Mouse (Mus musculus) small intestine, adult 2 months (tissue): ENCODE results near the gene Fstl3. TPM values are rescaled to one million over a fixed set of nuclear protein-coding genes. Genes with fewer than 3 reads are reported as not detected.

Source experiments
- H3K27ac ChIP-seq: fragments of 200-500 bp; 2 replicates; pipeline ENCODE4 v1.5.1; 2012; ENCODE audit warnings: low read depth, low read length, control low read depth, inconsistent platforms; ENCODE audit not compliant: insufficient read depth
- H3K27me3 ChIP-seq: fragments of 200-500 bp; 2 replicates; pipeline ENCODE4 v1.6.1; 2012; ENCODE audit warnings: mild to moderate bottlenecking, moderate library complexity, low read length, inconsistent platforms; ENCODE audit not compliant: control insufficient read depth, insufficient read depth
- H3K36me3 ChIP-seq: fragments of 200-500 bp; 2 replicates; pipeline ENCODE4 v1.6.1; 2012; ENCODE audit warnings: mild to moderate bottlenecking, low read length, control low read depth, inconsistent platforms; ENCODE audit not compliant: control insufficient read depth, insufficient read depth
- H3K4me1 ChIP-seq: fragments of 200-500 bp; 2 replicates; pipeline ENCODE4 v1.6.1; 2012; ENCODE audit warnings: low read length, inconsistent platforms, mixed read lengths; ENCODE audit not compliant: control insufficient read depth, insufficient read depth, insufficient read length
- H3K4me3 ChIP-seq: fragments of 200-500 bp; 2 replicates; pipeline ENCODE4 v1.5.1; 2012; ENCODE audit warnings: low read depth, mild to moderate bottlenecking, control low read depth, inconsistent platforms, low read length, moderate library complexity
- CTCF ChIP-seq: fragments of 200-500 bp; IDR thresholded peaks from 2 replicates; pipeline ENCODE4 v1.5.1; 2012; ENCODE audit warnings: low read depth, mild to moderate bottlenecking, control low read depth, inconsistent platforms, low read length, moderate library complexity, mixed read lengths; ENCODE audit not compliant: insufficient replicate concordance, insufficient read length; ENCODE audit errors: extremely low read depth
- POLR2A ChIP-seq: fragments of 200-500 bp; IDR thresholded peaks from 2 replicates; pipeline ENCODE4 v1.6.1; 2012; ENCODE audit warnings: low read depth, mild to moderate bottlenecking, control low read depth, inconsistent platforms, low read length, moderate library complexity
- WGBS: fragments of 180-500 bp; shearing (Covaris S2); methylation state at CpG from one replicate; pipeline ENCODE4 v1.1.7; 2018; 5-methylcytosine and 5-hydroxymethylcytosine counted together
- polyA plus RNA-seq: library from polyadenylated mRNA; depleted of rRNA; stranded (reverse); fragments of >200 nt; gene quantifications from 2 replicates; pipeline ENCODE4 v1.2.3, GENCODE M21; 2012

The Fstl3 gene
- polyA plus RNA-seq, 1 experiment: 19.6 TPM

DNA sequence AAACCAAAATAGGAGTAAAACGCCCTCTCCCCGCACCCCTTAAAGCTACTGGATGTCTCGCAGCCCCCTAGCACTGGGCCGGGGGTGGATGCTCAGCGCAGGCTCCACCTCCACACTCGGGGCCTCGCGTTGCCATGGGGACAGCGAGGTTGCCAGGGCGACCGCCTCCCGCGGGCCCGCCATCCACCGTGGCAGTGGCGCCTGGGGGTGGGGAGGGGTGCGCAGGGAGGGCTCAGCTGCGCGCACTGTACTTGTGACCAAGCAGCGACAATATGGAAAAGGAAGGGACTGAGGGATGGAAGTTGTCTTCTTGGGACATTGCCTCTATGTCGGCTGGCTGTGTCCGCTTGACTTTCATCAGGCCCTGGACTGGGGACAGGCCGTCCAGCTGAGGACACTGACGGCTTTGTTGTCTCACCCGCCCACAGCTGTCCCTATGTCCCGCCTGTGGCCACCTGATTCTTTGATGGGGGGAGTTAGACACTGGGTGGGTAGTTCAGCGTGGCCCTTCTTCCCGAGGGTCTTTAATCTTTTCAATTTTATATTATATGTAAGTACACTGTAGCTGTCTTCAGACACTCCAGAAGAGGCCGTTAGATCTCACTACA is 26.7 kb downstream of the Fstl3 start:
- Histone ChIP-seq H3K4me3 (no peak overlapping the region), H3K36me3 (no peaks in the 10 kb centered on the region), H3K27me3 (no peaks in the 10 kb centered on the region), H3K27ac (no peak overlapping the region), H3K4me1 (peaks cover 12% of the 10 kb centered on the region)
- 57% methylated on average over 29 of the region's 29 CpGs for WGBS
- TF ChIP-seq POLR2A (no peak), CTCF (no peak)

DNA sequence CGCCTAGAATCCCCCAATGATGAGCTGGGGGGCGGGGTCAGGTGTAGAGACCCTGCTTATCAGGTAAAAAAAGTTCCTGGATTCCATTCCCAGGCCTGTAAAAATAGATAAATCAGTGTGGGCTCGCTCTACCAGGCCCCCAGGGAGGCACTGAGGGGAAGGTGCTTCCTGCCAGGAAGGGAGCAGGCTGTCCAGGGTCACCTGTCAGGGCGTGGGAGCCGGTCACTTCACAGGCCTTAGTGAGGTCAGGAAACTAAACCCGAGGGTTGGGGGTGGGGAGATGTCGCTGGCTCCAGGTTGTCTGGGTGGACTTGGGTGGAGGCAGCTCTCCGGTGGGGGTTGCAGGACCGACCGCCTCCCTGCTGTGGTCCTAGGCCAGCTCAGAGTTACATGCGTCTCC is 28.6 kb downstream of the Fstl3 start:
- Histone ChIP-seq H3K27me3 (no peaks in the 10 kb centered on the region), H3K4me1 (peaks cover 12% of the 10 kb centered on the region), H3K36me3 (no peaks in the 10 kb centered on the region), H3K27ac (no peak overlapping the region), H3K4me3 (peak overlapping the region; percentile 8; the same call in 1 of the 2 replicates)
- TF ChIP-seq POLR2A (no peak), CTCF (no peak)
- 60% methylated on average over 11 of the region's 11 CpGs for WGBS

DNA sequence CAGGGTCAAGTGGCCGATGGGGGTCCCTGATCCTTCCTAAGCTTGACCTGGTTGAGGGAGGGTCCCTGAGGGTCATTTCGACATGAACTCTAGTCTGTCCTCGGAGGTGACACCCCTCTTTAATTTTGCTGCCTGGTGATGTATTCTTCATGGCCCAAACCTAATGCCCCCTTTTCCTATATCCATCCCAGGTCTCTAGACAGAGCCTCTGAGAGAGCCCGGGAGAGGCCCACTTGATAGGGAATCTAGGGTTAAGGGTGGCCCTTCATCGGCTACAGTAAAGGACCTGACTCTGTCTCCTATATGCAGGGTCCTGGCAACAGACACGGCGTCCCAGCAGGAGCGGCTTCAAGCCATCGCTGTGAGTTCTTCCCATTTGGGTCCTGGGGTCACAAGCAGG is 29.3 kb downstream of the Fstl3 start:
- no peak overlapping the region for H3K27ac ChIP-seq
- 86% methylated on average over 9 of the region's 9 CpGs for WGBS
- TF ChIP-seq CTCF: no peak
- no peak for TF ChIP-seq POLR2A
- H3K4me3 ChIP-seq: peak overlapping the region; percentile 8; the same call in 1 of the 2 replicates
- H3K27me3 ChIP-seq: no peaks in the 10 kb centered on the region
- H3K4me1 ChIP-seq: peaks cover 12% of the 10 kb centered on the region
- no peaks in the 10 kb centered on the region for H3K36me3 ChIP-seq

DNA sequence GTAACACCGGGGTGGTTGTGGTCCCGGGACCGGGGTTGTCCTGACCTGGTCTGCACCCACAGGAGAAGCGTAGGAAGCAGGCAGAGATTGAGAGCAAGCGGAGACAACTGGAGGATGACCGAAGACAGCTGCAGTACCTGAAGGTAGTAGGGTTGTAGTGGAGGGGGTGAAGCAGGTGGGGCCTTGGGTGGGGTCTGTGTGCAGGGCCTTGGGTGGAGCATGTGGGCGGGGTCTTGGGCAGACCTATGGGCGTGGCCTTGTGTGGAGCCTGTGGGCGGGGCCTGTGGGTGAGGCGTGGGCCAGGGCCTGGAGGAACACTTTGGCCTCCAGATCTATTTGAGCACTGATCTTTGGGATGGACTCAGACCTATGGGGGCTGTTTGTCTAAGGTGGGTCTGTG is 29.9 kb downstream of the Fstl3 start:
- Histone ChIP-seq H3K36me3 (no peaks in the 10 kb centered on the region), H3K27me3 (no peaks in the 10 kb centered on the region), H3K4me3 (no peak overlapping the region), H3K27ac (no peak overlapping the region), H3K4me1 (peaks cover 11% of the 10 kb centered on the region)
- 54% methylated on average over 10 of the region's 10 CpGs for WGBS
- TF ChIP-seq POLR2A (no peak), CTCF (no peak)

DNA sequence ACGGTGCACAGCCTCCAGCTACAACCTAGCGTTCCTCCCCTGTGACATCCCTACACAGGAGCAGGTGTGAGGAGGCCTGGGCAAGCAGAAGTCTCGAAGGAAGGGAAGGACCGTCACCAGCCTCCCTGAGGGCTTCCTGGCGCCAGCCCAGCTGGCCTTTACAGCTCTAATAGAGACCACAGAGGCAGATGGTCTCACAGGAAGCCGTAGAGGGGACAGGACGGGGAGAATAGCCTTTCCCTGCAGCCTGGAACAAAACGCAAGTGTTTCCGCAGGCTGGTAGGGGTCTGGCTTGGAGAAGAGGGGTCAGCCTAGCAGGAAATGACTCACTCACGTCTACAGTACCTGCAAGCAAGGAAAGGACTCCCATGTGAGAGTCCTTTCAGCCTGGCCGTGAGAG is 30.8 kb downstream of the Fstl3 start:
- Histone ChIP-seq H3K36me3 (no peaks in the 10 kb centered on the region), H3K27ac (no peak overlapping the region), H3K27me3 (no peaks in the 10 kb centered on the region), H3K4me3 (no peak overlapping the region), H3K4me1 (peaks cover 7% of the 10 kb centered on the region)
- WGBS: 82% methylated on average over 11 of the region's 11 CpGs
- no peak for TF ChIP-seq POLR2A
- TF ChIP-seq CTCF: no peak

DNA sequence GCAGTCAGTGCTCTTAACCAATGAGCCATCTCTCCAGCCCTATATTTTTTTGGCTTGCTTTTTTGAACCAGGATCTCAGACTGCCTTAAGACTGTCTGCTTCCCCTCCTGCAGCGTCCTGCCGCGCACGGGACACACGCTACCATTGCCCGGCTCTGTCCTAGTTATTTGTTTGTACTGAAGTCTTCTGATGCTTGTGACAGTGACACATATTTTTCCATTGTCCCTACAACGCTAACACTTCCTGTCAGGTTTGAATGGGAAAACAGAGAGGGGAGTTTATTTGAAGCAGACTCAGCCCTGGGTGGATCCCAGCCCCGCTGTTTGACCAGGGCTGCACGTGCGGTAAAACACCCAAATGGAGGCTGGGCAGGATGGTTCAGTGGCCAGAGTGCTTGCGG is 31.7 kb downstream of the Fstl3 start:
- 87% methylated on average over 11 of the region's 11 CpGs for WGBS
- Histone ChIP-seq H3K4me1 (peaks cover 5% of the 10 kb centered on the region), H3K27me3 (no peaks in the 10 kb centered on the region), H3K4me3 (no peak overlapping the region), H3K36me3 (no peaks in the 10 kb centered on the region), H3K27ac (no peak overlapping the region)
- TF ChIP-seq POLR2A (no peak), CTCF (no peak)

DNA sequence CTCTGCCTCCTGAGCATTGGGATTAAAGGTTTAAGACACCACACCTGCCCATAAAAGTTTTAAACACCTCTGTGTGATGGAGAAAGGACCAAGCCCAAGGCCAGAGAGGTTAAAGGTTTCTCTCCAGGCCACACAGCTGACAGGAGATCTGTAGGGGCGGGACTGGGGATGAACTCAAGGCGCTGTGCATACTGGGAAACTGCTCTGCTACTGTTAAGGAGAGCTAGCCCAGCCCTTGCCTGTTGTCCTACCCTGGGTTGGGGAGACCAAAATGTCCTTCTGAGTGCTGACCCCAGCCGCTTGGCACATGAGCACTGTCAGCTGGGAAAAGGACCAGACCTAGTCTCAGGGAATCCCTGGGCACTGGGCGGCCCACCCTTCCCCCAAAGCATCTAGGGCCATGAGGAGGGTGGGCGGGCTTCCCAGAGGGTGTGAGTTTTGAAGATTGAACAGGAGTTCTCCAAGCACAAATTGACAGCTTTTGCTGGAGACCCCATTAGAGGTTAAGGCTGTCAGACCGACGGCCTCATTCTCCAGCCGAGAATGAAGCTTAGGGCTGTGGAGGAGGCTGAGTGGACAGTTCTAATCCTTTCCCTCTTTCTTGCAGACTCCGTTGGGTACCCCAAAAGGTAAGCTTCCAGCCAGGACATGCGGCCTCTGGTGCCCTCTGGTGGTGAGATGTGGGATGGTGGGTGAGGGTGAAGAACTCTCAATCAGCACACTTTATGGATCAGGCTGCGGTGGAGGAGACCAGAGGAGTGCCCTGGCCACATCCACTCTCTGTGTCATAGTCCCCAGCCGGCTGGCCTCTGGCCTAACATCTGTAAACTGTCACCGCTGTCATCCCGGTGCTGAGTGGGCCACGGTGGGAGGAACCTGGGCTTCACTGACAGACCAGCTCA is 34.9 kb downstream of the Fstl3 start:
- 30% methylated on average over 15 of the region's 15 CpGs for WGBS
- Histone ChIP-seq H3K36me3 (no peaks in the 10 kb centered on the region), H3K27me3 (no peaks in the 10 kb centered on the region), H3K4me3 (no peak overlapping the region), H3K27ac (no peak overlapping the region), H3K4me1 (peaks cover 30% of the 10 kb centered on the region)
- TF ChIP-seq POLR2A: no peak
- TF ChIP-seq CTCF: peak; percentile 98
